In the genomic region with DNA sequence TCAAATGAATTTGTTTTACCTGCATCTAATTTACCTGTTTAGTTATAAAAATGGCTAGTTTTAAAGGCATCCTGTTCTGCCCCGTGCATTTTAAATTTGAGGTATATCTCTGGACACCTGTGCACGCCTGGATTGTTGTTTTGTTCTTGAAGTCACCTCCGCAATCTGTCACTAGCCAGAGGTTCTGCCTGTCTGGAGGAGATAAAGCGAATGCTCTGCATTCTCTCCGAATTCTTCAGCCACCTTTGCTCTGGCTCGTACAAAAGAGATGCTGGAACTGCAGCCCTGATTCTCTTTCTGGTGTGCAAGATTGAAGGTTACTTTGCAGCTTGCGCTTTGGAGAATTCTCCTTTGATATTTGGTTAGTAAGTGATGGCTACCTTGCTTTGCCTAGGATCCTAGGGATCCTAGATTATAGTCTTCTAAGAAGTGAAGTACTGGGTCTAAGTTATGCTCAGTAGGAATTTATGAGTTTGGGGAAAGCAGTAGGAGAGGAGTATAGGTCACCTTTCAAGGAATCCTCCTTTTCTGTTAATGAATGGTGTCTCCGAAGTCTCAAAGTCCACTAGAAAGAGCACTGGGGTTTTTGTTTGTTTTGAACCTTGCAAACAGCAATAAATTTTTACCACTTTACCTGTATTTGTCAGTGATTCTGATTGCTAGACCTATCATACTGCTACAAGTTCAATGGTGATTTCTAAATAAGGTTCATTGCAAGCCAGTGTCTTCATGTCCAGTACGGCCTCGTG, we compare ENCODE assay signal across 9 mouse cellular contexts.
DNase-seq lines count a peak whose midpoint lies in the region; ATAC-seq and TF ChIP-seq lines count a peak whose summit lies in the region.
"Had no signal": no experiment of that assay in that cellular context is flagged by ENCODE, and none has a peak within 500 bp of the region (broad histone marks: within the 10 kb centered on the region; RNA-seq: fewer than 3 reads in every experiment).

No protein-coding gene starts in this region.

- peaks cover 22% of the 10 kb centered on the region for H3K27me3 ChIP-seq in erythroblast, embryonic 14.5 days (ENCODE audit: control insufficient read depth)
- H3K27me3 ChIP-seq in kidney, embryonic 14.5 days (ENCODE audit: control insufficient read depth, insufficient read depth, low read length), result peaks cover 19% of the 10 kb centered on the region
- no peaks in the 10 kb centered on the region; the same call in 1 of the 2 replicates for H3K27me3 ChIP-seq in intestine, postnatal 0 days (replicated peaks; ENCODE audit: control insufficient read depth, insufficient read depth, low read length)
- H3K27me3 ChIP-seq in midbrain, embryonic 14.5 days (ENCODE audit: control insufficient read depth, insufficient read depth, low read length), result peaks cover 6% of the 10 kb centered on the region; the same call in 1 of the 2 replicates

- no peaks in the 10 kb centered on the region for H3K9me3 ChIP-seq in erythroblast, embryonic 14.5 days (ENCODE audit: control insufficient read depth, low read length)
- no peaks in the 10 kb centered on the region for H3K9me3 ChIP-seq in kidney, embryonic 14.5 days (ENCODE audit: control insufficient read depth, low read length)
- H3K9me3 ChIP-seq in intestine, postnatal 0 days (ENCODE audit: control insufficient read depth), result no peaks in the 10 kb centered on the region
- H3K9me3 ChIP-seq in midbrain, embryonic 14.5 days (ENCODE audit: control insufficient read depth, low read length), result no peaks in the 10 kb centered on the region
- H3K9me3 ChIP-seq: limb, embryonic 13.5 days had no signal

- H3K27ac ChIP-seq in kidney, embryonic 14.5 days (ENCODE audit: low read depth, low read length), result no peak overlapping the region
- no peak overlapping the region for H3K27ac ChIP-seq in intestine, postnatal 0 days (ENCODE audit: low read depth, low read length)
- no peak overlapping the region for H3K27ac ChIP-seq in midbrain, embryonic 14.5 days (replicated peaks; ENCODE audit: low read depth, low read length)
- H3K27ac ChIP-seq: limb, embryonic 13.5 days had no signal

- H3K9ac ChIP-seq in kidney, embryonic 14.5 days (ENCODE audit: low read depth, low read length), result no peak overlapping the region
- H3K9ac ChIP-seq in intestine, postnatal 0 days (ENCODE audit: low read depth, low read length), result no peak overlapping the region
- H3K9ac ChIP-seq in midbrain, embryonic 14.5 days (replicated peaks; ENCODE audit: low read length), result no peak overlapping the region
- H3K9ac ChIP-seq: limb, embryonic 13.5 days had no signal

- H3K4me1 ChIP-seq in erythroblast, embryonic 14.5 days (ENCODE audit: control insufficient read depth), result peaks cover 35% of the 10 kb centered on the region
- no peaks in the 10 kb centered on the region for H3K4me1 ChIP-seq in kidney, embryonic 14.5 days (ENCODE audit: control insufficient read depth, insufficient read depth, low read length)
- no peaks in the 10 kb centered on the region; the same call in 1 of the 2 replicates for H3K4me1 ChIP-seq in intestine, postnatal 0 days (replicated peaks; ENCODE audit: control insufficient read depth, insufficient read depth, low read length)
- H3K4me1 ChIP-seq in midbrain, embryonic 14.5 days (ENCODE audit: control insufficient read depth, insufficient read depth, low read length), result no peaks in the 10 kb centered on the region

- H3K36me3 ChIP-seq in erythroblast, embryonic 14.5 days (ENCODE audit: control insufficient read depth), result peaks cover 25% of the 10 kb centered on the region
- no peaks in the 10 kb centered on the region for H3K36me3 ChIP-seq in kidney, embryonic 14.5 days (ENCODE audit: control insufficient read depth, insufficient read depth, low read length)
- H3K36me3 ChIP-seq in intestine, postnatal 0 days (ENCODE audit: control insufficient read depth, insufficient read depth), result no peaks in the 10 kb centered on the region; the same call in 1 of the 2 replicates
- no peaks in the 10 kb centered on the region for H3K36me3 ChIP-seq in midbrain, embryonic 14.5 days (ENCODE audit: control insufficient read depth, insufficient read depth, low read length)
- H3K36me3 ChIP-seq: limb, embryonic 13.5 days had no signal

- WGBS in kidney, embryonic 14.5 days, result 70% methylated on average over 10 of the region's 10 CpGs
- 36% methylated on average over 10 of the region's 10 CpGs for WGBS in intestine, postnatal 0 days
- 69% methylated on average over 10 of the region's 10 CpGs for WGBS in midbrain, embryonic 14.5 days

- no peak for DNase-seq in kidney, postnatal 10 days
- peak; percentile 12 for DNase-seq in midbrain, embryonic 14.5 days
- no peak for DNase-seq in urinary bladder, postnatal 10 days (ENCODE audit: low spot score)

- ATAC-seq in erythroblast, adult 5-6 weeks (replicated peaks; ENCODE audit: low FRiP score, poor library complexity, severe bottlenecking), result no peak
- ATAC-seq in kidney, embryonic 14.5 days (ENCODE audit: low FRiP score, low TSS enrichment), result no peak
- ATAC-seq in intestine, postnatal 0 days, result no peak
- no peak for ATAC-seq in midbrain, embryonic 14.5 days (ENCODE audit: low FRiP score, low TSS enrichment)
- ATAC-seq in activated CD4-positive, CD25-positive, alpha-beta regulatory T cell, adult 4 months, result no peak

- H3K4me3 ChIP-seq in erythroblast, embryonic 14.5 days (replicated peaks), result peak overlapping the region; percentile 99
- no peak overlapping the region for H3K4me3 ChIP-seq in kidney, embryonic 14.5 days (ENCODE audit: low read length)
- H3K4me3 ChIP-seq in intestine, postnatal 0 days (ENCODE audit: low read depth, low read length), result no peak overlapping the region
- no peak overlapping the region for H3K4me3 ChIP-seq in midbrain, embryonic 14.5 days (replicated peaks; ENCODE audit: low read depth, low read length)

- no peak for TF ChIP-seq CTCF in intestine, postnatal 0 days (IDR thresholded peaks at IDR 0.05; ENCODE audit: low read depth)

- H3K4me2 ChIP-seq in kidney, embryonic 14.5 days (replicated peaks; ENCODE audit: low read depth, low read length), result peak overlapping the region; percentile 88; the same call in 1 of the 2 replicates
- peak overlapping the region; percentile 81 for H3K4me2 ChIP-seq in intestine, postnatal 0 days (replicated peaks; ENCODE audit: low read depth)
- peak overlapping the region; percentile 95; the same call in 1 of the 2 replicates for H3K4me2 ChIP-seq in midbrain, embryonic 14.5 days (ENCODE audit: low read length)
